Mouse (Mus musculus): ENCODE results near the gene Xdh. TPM values are rescaled to one million over a fixed set of nuclear protein-coding genes. Genes with fewer than 3 reads are reported as not detected.

The Xdh gene
- total and polyA plus RNA-seq, 2 experiments from 2014 or later, result 0.13 to 0.24 TPM

GRCm38 (mm10) chr17:73942268-73942962, 7.6 kb downstream of the Xdh start:
- H3K27ac ChIP-seq (ENCODE audit: low read depth, low read length), result no peak overlapping the region
- ATAC-seq, result no peak
- no peak overlapping the region for H3K4me2 ChIP-seq (ENCODE audit: low read depth)
- no peak for TF ChIP-seq CTCF (IDR thresholded peaks at IDR 0.05; ENCODE audit: low read depth)
- H3K27me3 ChIP-seq (ENCODE audit: insufficient read depth, low read length), result no peaks in the 10 kb centered on the region
- no peak overlapping the region for H3K9ac ChIP-seq
- 82% methylated on average over 3 of the region's 3 CpGs for WGBS
- H3K4me1 ChIP-seq (ENCODE audit: insufficient read depth), result no peaks in the 10 kb centered on the region
- H3K9me3 ChIP-seq (ENCODE audit: low read length), result no peaks in the 10 kb centered on the region
- H3K4me3 ChIP-seq (ENCODE audit: low read depth, low read length), result no peak overlapping the region
- no peak for DNase-seq
- no peaks in the 10 kb centered on the region for H3K36me3 ChIP-seq (ENCODE audit: insufficient read depth)

GRCm38 (mm10) chr17:73941816-73942215, 8.2 kb downstream of the Xdh start:
- 73% methylated on average over 3 of the region's 3 CpGs for WGBS
- Histone ChIP-seq H3K9me3 (ENCODE audit: low read length) (no peaks in the 10 kb centered on the region), H3K9ac (no peak overlapping the region), H3K4me2 (ENCODE audit: low read depth) (no peak overlapping the region), H3K4me3 (ENCODE audit: low read depth, low read length) (no peak overlapping the region), H3K27ac (ENCODE audit: low read depth, low read length) (no peak overlapping the region), H3K36me3 (ENCODE audit: insufficient read depth) (no peaks in the 10 kb centered on the region), H3K4me1 (ENCODE audit: insufficient read depth) (no peaks in the 10 kb centered on the region), H3K27me3 (ENCODE audit: insufficient read depth, low read length) (no peaks in the 10 kb centered on the region)
- DNase-seq (no peak), ATAC-seq (no peak)
- TF ChIP-seq CTCF (IDR thresholded peaks at IDR 0.05; ENCODE audit: low read depth), result no peak

GRCm38 (mm10) chr17:73937073-73937472, 12.9 kb downstream of the Xdh start:
- DNase-seq, result no peak
- Histone ChIP-seq H3K4me1 (ENCODE audit: insufficient read depth) (no peaks in the 10 kb centered on the region), H3K36me3 (ENCODE audit: insufficient read depth) (no peaks in the 10 kb centered on the region), H3K27me3 (ENCODE audit: insufficient read depth, low read length) (no peaks in the 10 kb centered on the region), H3K9me3 (ENCODE audit: low read length) (no peaks in the 10 kb centered on the region), H3K9ac (no peak overlapping the region), H3K4me3 (ENCODE audit: low read depth, low read length) (no peak overlapping the region), H3K27ac (ENCODE audit: low read depth, low read length) (no peak overlapping the region), H3K4me2 (ENCODE audit: low read depth) (no peak overlapping the region)
- no peak for TF ChIP-seq CTCF (IDR thresholded peaks at IDR 0.05; ENCODE audit: low read depth)
- 78% methylated on average over 7 of the region's 7 CpGs for WGBS
- no peak for ATAC-seq

- Histone ChIP-seq H3K9ac (no peak overlapping the region), H3K4me3 (ENCODE audit: low read depth, low read length) (no peak overlapping the region), H3K36me3 (ENCODE audit: insufficient read depth) (no peaks in the 10 kb centered on the region), H3K9me3 (ENCODE audit: low read length) (no peaks in the 10 kb centered on the region), H3K27ac (ENCODE audit: low read depth, low read length) (no peak overlapping the region), H3K27me3 (ENCODE audit: insufficient read depth, low read length) (no peaks in the 10 kb centered on the region), H3K4me1 (ENCODE audit: insufficient read depth) (no peaks in the 10 kb centered on the region), H3K4me2 (ENCODE audit: low read depth) (no peak overlapping the region)
- ATAC-seq, result no peak
- 89% methylated on average over 4 of the region's 4 CpGs for WGBS
- DNase-seq, result no peak
- no peak for TF ChIP-seq CTCF (IDR thresholded peaks at IDR 0.05; ENCODE audit: low read depth)
Observed at GRCm38 (mm10) chr17:73935163-73935562, 14.8 kb downstream of the Xdh start.

GRCm38 (mm10) chr17:73934281-73934680, 15.7 kb downstream of the Xdh start:
- no peak for TF ChIP-seq CTCF (IDR thresholded peaks at IDR 0.05; ENCODE audit: low read depth)
- no peak for DNase-seq
- Histone ChIP-seq H3K36me3 (ENCODE audit: insufficient read depth) (no peaks in the 10 kb centered on the region), H3K4me2 (ENCODE audit: low read depth) (no peak overlapping the region), H3K4me1 (ENCODE audit: insufficient read depth) (no peaks in the 10 kb centered on the region), H3K27ac (ENCODE audit: low read depth, low read length) (no peak overlapping the region), H3K9me3 (ENCODE audit: low read length) (no peaks in the 10 kb centered on the region), H3K27me3 (ENCODE audit: insufficient read depth, low read length) (no peaks in the 10 kb centered on the region), H3K9ac (no peak overlapping the region), H3K4me3 (ENCODE audit: low read depth, low read length) (no peak overlapping the region)
- WGBS, result 76% methylated on average over 4 of the region's 4 CpGs
- no peak for ATAC-seq

GRCm38 (mm10) chr17:73933616-73934015, 16.4 kb downstream of the Xdh start:
- H3K36me3 ChIP-seq (ENCODE audit: insufficient read depth), result no peaks in the 10 kb centered on the region
- H3K4me2 ChIP-seq (ENCODE audit: low read depth), result no peak overlapping the region
- ATAC-seq, result no peak
- no peaks in the 10 kb centered on the region for H3K9me3 ChIP-seq (ENCODE audit: low read length)
- H3K4me1 ChIP-seq (ENCODE audit: insufficient read depth), result no peaks in the 10 kb centered on the region
- no peak for DNase-seq
- H3K27me3 ChIP-seq (ENCODE audit: insufficient read depth, low read length), result no peaks in the 10 kb centered on the region
- WGBS, result 83% methylated on average over 4 of the region's 4 CpGs
- no peak for TF ChIP-seq CTCF (IDR thresholded peaks at IDR 0.05; ENCODE audit: low read depth)
- H3K27ac ChIP-seq (ENCODE audit: low read depth, low read length), result no peak overlapping the region
- H3K4me3 ChIP-seq (ENCODE audit: low read depth, low read length), result no peak overlapping the region
- no peak overlapping the region for H3K9ac ChIP-seq

GRCm38 (mm10) chr17:73932497-73933059, 17.4 kb downstream of the Xdh start:
- no peaks in the 10 kb centered on the region for H3K36me3 ChIP-seq (ENCODE audit: insufficient read depth)
- no peak overlapping the region for H3K4me2 ChIP-seq (ENCODE audit: low read depth)
- ATAC-seq, result no peak
- no peak overlapping the region for H3K4me3 ChIP-seq (ENCODE audit: low read depth, low read length)
- TF ChIP-seq CTCF (IDR thresholded peaks at IDR 0.05; ENCODE audit: low read depth), result no peak
- no peak overlapping the region for H3K9ac ChIP-seq
- no peaks in the 10 kb centered on the region for H3K9me3 ChIP-seq (ENCODE audit: low read length)
- no peaks in the 10 kb centered on the region for H3K27me3 ChIP-seq (ENCODE audit: insufficient read depth, low read length)
- no peaks in the 10 kb centered on the region for H3K4me1 ChIP-seq (ENCODE audit: insufficient read depth)
- H3K27ac ChIP-seq (ENCODE audit: low read depth, low read length), result no peak overlapping the region
- WGBS, result 86% methylated on average over 4 of the region's 4 CpGs
- no peak for DNase-seq
